Mouse (Mus musculus): ENCODE data around the gene Ugt8a.

DNA sequence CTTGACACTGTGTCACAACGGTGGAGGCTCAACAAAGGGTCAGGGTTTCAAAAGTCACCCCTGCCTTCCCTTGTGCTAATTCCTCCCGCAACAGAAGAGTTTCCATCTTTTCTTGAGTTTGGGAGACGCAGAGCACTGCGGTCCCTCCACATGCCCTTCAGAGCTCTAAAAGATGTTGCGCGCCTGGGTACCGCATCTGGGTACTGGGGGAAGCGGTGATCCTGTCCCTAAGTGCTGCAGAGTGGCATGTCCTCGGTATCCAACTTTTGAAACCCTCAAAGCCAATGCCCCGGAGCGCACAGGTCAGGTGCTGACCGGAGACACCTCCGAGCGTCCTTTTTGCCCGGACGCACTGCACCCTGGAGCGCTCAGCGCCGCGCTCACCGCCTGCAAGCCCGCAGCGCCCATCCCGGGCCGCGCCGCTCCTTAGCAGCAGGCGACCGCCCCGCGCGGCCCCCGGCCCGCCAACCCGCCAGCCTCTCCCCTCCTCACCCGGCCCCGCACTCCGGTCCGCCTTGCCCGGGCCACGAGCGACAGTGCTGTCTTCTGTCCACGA lies 805 bp downstream of the Ugt8a start:
- TF ChIP-seq CTCF (IDR thresholded peaks at IDR 0.05; ENCODE audit: low read depth) (no peak), EP300 (optimal IDR thresholded peaks at IDR 0.05) (no peak)
